Mouse (Mus musculus) mammary gland, adult 2 months (tissue): ENCODE results near the gene Slc26a9. TPM values are rescaled to one million over a fixed set of nuclear protein-coding genes. Genes with fewer than 3 reads are reported as not detected.

Source experiments
- polyA plus RNA-seq: library from polyadenylated mRNA; depleted of rRNA; stranded (reverse); fragments of >200 nt; gene quantifications from 2 replicates; pipeline ENCODE4 v1.2.3, GENCODE M21; 2012; ENCODE audit warnings: low replicate concordance; rRNA removed

Gene Slc26a9
- 0.17 TPM in 1 of 2 replicates, not detected in the other for polyA plus RNA-seq

DNA sequence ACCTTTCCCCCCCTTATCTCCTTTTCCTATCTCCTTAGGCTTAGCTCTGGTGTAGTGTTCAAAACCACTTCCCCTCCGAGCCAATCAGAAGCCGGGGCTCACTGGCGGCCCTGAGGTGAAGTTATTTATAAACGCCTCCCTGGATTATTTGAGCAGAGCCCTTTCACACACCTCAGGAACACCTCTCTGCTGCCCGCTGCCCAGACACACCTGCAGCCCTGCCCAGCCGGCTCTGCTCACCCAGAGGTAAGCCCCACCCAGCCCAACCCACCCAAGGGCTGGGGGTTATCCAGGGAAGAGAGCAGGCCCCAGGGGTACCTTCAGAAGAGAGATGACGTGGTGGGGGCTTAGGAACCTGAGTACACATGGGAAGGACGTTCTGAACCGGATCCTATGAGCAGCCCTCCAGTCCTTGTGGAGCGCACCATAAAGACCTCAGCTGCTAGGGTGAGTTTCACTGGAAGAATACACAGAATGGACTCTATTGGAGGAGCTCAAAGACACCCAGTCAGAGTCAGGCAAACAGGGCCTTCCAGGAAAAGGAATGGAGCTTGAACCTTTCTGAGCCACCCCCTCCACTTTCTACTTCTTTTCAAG is at the start of gene Slc26a9:
Gene Slc26a9, plus strand, starts transcription at position 155 of the 597 bp plus-strand sequence.

DNA sequence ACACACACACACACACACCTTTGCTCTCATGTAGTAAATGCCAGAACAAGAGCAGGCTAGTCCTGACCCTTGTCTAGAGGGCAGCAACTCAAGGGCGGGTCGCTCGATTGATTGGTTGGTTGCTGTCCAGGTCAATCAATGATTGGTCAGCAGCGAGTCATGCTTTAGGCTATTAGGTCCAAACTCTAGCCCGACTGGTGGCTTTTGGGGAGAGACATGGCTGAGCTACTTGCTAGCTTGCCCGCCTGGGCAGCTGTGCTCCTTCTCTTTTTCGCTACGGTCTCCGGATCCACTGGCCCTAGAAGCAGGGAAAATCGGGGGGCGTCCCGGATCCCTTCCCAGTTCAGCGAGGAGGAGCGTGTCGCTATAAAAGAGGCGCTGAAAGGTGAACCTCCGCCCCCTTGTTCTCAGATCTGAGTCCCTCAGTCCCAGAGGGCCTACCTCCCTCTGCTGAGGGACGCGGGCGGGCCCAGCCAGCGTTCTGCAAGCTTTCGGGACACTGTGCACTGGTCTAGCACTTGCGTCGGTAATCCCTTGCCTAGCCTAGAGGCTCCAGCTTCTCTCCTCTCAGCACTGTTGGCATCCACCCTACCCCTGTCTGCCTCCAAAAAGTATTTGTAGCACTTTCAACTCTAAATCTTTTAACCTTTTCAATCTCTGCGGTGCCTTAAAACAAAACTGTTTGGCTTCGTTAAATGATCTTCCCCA is 53.5 kb downstream of the Slc26a9 start, which contains the start of gene Pm20d1:
Gene Pm20d1, plus strand, starts transcription at position 180 of the 708 bp plus-strand sequence.

Other genes with a start within 250 kb of the Slc26a9 start
- 21.9 and 23.1 TPM in 2 replicates for gene Srgap2, start 216.7 kb upstream of the Slc26a9 start, polyA plus RNA-seq
- gene Fam72a, start 216.1 kb upstream of the Slc26a9 start, polyA plus RNA-seq = 0.12 and 0.29 TPM in 2 replicates
- not detected in 2 replicates for gene Avpr1b, start 144.8 kb upstream of the Slc26a9 start, polyA plus RNA-seq
- 13.5 and 22.8 TPM in 2 replicates for gene Ctse, start 105.7 kb upstream of the Slc26a9 start, polyA plus RNA-seq
- 11.5 and 22.1 TPM in 2 replicates for gene Rab7b, start 55.3 kb upstream of the Slc26a9 start, polyA plus RNA-seq
- 2.1 and 5.6 TPM in 2 replicates for gene Pm20d1, start 53.4 kb downstream of the Slc26a9 start, polyA plus RNA-seq
- 56.5 and 58.7 TPM in 2 replicates for gene Slc41a1, start 83.5 kb downstream of the Slc26a9 start, polyA plus RNA-seq
- 24.1 and 41.9 TPM in 2 replicates for gene Rab29, start 123.2 kb downstream of the Slc26a9 start, polyA plus RNA-seq
- 4.4 and 11.7 TPM in 2 replicates for gene Nucks1, start 166.5 kb downstream of the Slc26a9 start, polyA plus RNA-seq
- 14.3 and 14.6 TPM in 2 replicates for gene Slc45a3, start 218.9 kb downstream of the Slc26a9 start, polyA plus RNA-seq